Mouse (Mus musculus) heart, postnatal 4 days (tissue): Measurements from ENCODE around the gene Rpl3. TPM values are rescaled to one million over a fixed set of nuclear protein-coding genes. Genes with fewer than 3 reads are reported as not detected.

Source experiments
- DNase-seq: peaks from one replicate; pipeline ENCODE4 v3.0.0; 2021
- total RNA-seq, 2 experiments: library from RNA; stranded (reverse); gene quantifications; 2 replicates each; pipeline ENCODE4 v1.2.3; 2021

Gene Rpl3
- total RNA-seq, 2 experiments from 2014 or later = 591 to 607 TPM

DNA sequence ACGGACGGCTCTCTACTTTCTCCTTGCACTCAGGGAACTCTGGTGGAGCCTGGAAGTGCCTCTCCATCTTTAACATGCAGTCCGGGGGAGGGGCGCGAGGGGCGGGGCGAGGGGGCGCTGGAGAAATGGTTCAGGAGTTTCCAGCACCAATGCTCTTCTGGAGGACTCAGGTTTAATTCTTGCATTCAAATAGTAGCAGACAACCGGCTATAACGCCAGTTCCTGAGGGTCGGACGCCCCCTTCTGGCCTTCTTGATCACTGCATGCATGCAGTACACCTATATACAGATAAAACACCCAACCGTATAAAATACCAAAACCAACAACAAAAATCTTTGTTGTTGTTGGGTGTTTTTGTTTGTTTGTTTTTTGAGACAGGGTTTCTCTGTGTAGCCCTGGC is 26.3 kb downstream of the Rpl3 start:
- DNase-seq = peak; percentile 65

DNA sequence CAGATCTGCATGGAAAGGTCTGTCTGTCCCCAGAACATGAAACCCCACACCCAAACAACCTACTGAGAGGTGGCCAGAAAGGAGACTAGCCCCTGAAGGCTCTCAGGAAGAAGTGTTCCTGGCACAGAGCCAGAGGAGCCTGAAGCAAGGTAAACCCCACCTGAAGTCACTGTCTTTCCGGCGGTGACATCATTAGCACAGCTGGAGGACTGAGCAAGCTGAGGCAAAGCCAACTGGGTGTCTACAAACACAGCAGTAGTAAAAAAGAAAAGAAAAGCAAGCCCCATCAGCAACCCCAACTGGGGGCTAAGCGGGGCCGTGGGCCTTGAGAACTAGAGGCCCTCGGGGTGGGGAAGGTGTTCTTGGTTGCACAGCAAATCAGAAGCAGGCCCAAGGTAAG is 26.7 kb downstream of the Rpl3 start:
- no peak for DNase-seq

GRCm38 (mm10) chr15:80062821-80063220 is 28.8 kb downstream of the Rpl3 start:
- DNase-seq = no peak

- DNase-seq = no peak
Observed at GRCm38 (mm10) chr15:80062339-80062738, 29.3 kb downstream of the Rpl3 start.

- no peak for DNase-seq
Observed at GRCm38 (mm10) chr15:80061071-80061550, 30.6 kb downstream of the Rpl3 start.

DNA sequence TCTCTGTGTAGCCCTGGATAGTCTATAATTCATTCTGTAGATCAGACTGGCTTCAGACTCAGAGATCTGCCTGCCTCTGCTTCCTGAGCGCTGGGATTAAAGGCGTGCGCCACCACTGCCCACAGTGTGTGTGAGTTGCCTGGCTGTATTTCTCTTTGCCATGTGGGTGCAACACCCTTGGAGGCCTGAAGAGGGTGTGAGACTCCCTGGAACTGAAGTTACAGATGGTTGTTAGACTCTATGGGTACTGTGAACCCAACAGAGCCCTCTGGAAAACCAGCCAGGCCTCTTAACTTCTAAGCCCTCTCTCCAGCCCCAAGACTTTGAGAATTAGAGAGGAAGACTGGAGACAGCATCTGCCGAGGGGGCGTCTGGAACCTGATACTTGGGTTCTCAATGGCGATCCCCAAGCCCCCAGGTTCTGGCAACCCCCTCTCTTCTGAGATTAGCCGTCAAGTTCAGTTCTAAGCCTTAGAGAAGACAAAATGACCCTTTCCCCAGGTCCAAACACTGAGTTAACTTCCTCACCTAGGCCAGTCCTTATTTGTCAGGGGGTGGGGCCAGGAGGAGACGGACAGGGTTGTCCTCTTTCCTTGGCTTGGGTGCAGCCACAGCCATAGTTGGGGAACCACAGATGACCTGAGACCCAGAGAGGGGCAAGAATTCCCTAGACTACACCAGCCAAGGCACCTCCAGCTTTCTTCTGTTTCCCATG is 31.2 kb downstream of the Rpl3 start:
- DNase-seq = no peak

DNA sequence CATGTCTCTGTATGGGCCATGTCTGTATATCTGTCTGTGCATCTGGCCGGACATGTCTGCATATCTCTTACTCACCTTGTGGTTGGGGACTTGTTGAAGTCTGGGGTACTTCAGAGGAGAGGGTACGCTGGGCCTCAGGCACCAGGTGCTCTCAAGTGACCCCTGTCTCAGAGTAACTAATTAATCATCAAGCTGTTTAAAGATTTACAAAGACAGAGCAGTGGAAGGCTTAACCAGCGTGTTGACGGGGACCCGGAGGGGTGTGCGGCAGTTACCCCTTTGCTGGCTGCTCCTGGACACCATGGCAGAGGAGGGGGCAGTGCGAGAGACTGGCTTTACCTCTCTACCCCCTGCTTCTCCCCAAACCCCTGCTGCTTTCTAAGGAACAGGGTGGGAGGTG is 32.1 kb downstream of the Rpl3 start:
- DNase-seq = no peak

DNA sequence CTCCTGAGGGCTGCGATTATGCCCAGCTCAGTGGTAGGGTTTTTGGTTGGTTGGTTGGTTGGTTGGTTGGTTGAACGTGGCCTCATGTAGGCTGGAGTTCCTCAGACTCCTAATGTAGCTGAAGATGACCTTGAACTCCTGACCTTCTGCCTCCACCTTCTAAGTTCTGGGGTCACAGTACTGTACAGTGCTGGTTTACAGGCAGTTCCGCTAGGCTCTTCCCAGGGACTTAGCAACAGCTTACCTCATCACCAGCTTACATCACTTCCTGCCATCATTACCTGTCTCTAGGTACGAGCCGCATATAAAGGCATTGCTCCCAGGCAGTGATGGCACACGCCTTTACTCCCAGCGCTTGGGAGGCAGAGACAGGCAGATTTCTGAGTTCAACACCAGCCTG is 33.5 kb downstream of the Rpl3 start:
- no peak for DNase-seq

- DNase-seq = peak; percentile 69
Observed at GRCm38 (mm10) chr15:80054034-80054710, 37.5 kb downstream of the Rpl3 start.

DNA sequence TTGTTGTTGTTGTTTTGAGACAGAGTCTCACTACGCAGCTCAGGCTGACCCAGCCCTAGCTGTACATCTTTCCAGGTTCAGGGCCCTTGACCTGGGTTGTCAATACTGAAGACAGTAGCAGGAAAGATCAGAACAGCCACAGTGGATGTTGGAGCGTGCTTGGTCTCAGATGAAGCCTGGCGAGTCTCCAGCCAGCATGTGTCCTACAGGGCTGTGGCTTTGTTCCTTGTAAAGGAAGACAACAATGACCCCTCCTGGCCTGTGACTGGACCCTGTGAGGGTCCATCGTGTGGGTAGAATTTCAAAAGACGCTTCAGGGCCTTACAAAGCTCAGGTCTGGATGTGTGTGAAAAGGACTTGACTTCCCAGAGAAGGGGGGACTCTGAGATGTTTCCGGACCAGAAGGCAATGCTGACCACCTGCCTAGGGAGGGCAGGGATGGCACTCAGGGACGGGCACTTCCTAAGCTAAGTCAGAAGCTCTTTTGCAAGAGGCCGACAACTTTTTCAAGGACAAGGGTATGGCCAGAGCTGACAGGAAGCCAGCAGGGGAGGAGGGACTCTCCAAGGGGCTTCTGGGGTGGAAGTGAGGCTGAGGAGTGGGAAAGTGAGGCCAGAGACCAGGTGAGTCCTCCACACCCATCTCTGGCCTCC is 38.2 kb downstream of the Rpl3 start:
- peak; percentile 67 for DNase-seq

DNA sequence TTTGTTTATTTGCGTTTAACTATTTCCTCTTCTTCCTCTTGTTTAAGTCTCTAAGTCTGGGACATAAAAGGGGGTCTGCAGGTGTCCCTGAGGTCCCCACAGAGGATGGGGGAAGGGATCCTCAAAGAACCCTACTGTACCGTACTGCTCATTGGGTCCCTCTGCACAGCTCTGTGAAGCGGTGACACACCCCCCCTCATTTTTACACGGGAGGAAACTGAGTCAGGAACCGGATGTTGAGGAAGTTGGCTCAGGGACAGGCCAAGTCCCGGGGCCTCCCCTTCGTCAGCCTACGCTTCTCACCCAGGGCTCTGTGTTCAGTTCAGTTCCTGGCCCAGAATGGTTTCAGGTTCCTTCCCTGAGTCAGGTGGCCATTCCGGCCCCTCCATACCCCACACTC is 39.9 kb downstream of the Rpl3 start:
- no peak for DNase-seq

- no peak for DNase-seq
Observed at GRCm38 (mm10) chr15:80051092-80051761, 40.4 kb downstream of the Rpl3 start.

DNA sequence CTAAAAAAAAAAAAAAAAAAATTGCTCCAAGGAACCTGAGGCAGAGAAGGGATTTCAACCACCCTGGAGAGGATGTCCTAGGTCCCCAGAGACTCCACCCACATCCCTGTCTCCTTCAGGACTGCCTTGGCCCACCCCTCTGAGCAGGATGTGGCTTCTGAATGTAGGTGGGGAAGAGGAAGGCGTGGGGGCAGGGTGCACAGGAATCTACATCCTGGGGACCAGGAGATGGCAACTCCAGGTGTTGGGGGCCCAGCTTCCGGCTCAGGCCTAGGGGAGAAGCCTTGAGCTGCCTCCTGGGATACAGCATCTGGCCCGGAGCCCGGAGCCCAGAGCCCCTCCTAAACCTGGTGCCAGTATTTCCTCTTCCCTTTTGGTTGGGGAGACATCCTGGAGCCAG is 41.6 kb downstream of the Rpl3 start:
- peak; percentile 69 for DNase-seq

DNA sequence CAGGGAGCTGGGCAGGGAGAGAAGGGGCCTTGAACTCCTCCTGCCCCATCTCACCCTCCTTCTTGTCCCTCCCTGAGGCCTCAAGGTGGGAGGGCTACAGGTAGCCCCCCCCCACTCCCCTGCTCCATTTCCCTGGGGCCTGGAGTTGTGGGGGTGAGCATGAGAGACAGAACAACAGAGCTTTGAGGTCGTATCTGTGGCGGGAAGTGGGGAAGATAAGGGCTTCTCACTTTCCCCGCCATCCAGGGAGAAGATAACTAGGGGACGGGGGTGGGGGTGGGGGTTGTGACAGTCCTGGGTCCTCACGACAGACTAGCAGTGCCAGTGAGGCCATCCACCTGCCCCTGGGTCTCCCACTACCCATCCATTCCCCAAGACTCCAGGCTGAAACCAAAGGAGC is 43.7 kb downstream of the Rpl3 start:
- DNase-seq = no peak

- no peak for DNase-seq
Observed at GRCm38 (mm10) chr15:80047242-80047641, 44.4 kb downstream of the Rpl3 start.

DNA sequence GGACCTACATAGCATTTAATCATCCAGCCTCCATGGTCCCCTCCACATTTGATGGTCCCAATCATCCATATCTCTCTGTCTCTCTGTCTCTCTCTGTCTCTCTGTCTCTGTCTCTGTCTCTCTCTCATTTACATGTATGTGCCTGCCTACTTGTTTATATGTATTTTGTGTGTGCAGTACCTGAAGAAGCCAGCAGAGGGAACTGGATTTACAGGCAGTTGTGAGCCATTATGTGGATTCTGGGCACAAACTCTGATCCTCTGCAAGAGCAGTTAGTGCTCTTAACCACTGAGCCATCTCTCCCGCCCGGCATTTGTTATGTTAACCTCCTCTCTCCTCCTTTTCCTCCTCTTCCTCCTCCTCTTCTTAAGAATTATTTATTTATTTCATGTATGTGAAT is 45.9 kb downstream of the Rpl3 start:
- DNase-seq = no peak

DNA sequence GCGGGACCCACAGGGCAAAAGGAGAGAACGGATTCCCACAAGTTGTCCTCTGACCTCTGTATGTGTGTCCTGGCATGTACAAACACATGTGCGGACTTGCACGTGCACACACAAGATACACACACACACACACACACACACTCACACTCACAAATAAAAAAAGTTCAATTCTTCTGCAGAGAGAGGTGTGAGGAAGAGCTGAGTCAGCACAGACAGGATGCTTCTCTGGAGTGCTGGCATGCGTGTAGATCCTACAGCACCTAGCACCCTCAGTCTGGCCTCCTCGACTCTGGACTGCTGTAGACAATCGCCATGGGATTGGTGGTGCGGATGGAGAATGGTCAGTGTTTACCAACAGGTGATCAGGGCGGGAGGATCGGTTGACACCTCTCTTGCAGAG is 47.4 kb downstream of the Rpl3 start:
- no peak for DNase-seq

DNA sequence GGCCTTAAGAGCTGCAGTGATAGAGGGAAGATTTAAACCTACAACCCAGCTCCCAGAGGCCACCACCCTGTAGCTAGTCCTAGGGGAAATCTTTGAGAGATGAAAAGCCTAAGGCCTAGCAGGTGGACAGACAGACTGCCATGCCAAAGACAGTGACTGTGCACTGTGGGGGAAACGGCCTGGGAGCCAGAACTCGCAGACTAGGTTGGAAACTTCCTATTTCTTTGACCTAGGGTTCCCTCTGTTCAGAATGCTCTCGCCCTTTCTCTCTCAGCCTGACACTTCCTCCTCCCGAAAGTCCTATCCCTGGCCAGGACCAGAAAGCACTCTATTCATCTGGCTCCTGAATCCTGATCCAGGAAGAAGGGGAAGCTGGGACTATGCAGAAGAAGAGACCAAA is 49.5 kb downstream of the Rpl3 start:
- DNase-seq = no peak

GRCm38 (mm10) chr15:80038110-80038391 is 53.6 kb downstream of the Rpl3 start:
- no peak for DNase-seq

- no peak for DNase-seq
Observed at GRCm38 (mm10) chr15:80037255-80038109, 54.2 kb downstream of the Rpl3 start.

GRCm38 (mm10) chr15:80035341-80035885 is 56.3 kb downstream of the Rpl3 start:
- no peak for DNase-seq

GRCm38 (mm10) chr15:80034913-80035312 is 56.8 kb downstream of the Rpl3 start:
- no peak for DNase-seq
